Mouse (Mus musculus): ENCODE results near the gene Hoxb1. TPM values are rescaled to one million over a fixed set of nuclear protein-coding genes. Genes with fewer than 3 reads are reported as not detected.

The Hoxb1 gene
- polyA plus RNA-seq, 1 experiment from 2014 or later = not detected

GRCm38 (mm10) chr11:96369140-96369539 is 3.6 kb downstream of the Hoxb1 start:
- TF ChIP-seq CTCF (IDR thresholded peaks at IDR 0.05) = no peak
- in situ Hi-C loops (cut with MboI; ENCODE audit: low pct_unique_long_range_greater_than_20kb) = no loop called here
- CTCF ChIA-PET = no interaction called here
- no peaks in the 10 kb centered on the region for H3K27me3 ChIP-seq
- POLR2A ChIA-PET = no interaction called here
- ATAC-seq (no peak), DNase-seq (ENCODE audit: low read depth, low spot score) (no peak)

- POLR2A ChIA-PET = interaction anchor here (1.0 kb wide), 1 partner anchor 11 kb away, joined by 3 read pairs; no protein-coding TSS in a partner anchor
- no peaks in the 10 kb centered on the region for H3K27me3 ChIP-seq
- CTCF ChIA-PET = interaction anchor here (1.4 kb wide), 1 partner anchor 10 kb away, joined by 3 read pairs; no protein-coding TSS in a partner anchor
- in situ Hi-C loops (cut with MboI; ENCODE audit: low pct_unique_long_range_greater_than_20kb) = no loop called here
- DNase-seq (ENCODE audit: low read depth, low spot score) = no peak
- no peak for ATAC-seq
- no peak for TF ChIP-seq CTCF (IDR thresholded peaks at IDR 0.05)
Measured at GRCm38 (mm10) chr11:96371726-96372125, 6.2 kb downstream of the Hoxb1 start.

- in situ Hi-C loops (cut with MboI; ENCODE audit: low pct_unique_long_range_greater_than_20kb) = no loop called here
- ATAC-seq (no peak), DNase-seq (ENCODE audit: low read depth, low spot score) (no peak)
- POLR2A ChIA-PET = interaction anchor here (0.6 to 1.0 kb wide), 2 partner anchors 10 to 18 kb away, joined by 3 to 4 read pairs; no protein-coding TSS in a partner anchor
- TF ChIP-seq CTCF (IDR thresholded peaks at IDR 0.05) = no peak
- H3K27me3 ChIP-seq = no peaks in the 10 kb centered on the region
- CTCF ChIA-PET = interaction anchor here (1.2 to 1.4 kb wide), 2 partner anchors 10 to 693 kb away, joined by 3 read pairs; no protein-coding TSS in a partner anchor
Measured at GRCm38 (mm10) chr11:96372519-96372918, 7.0 kb downstream of the Hoxb1 start.

GRCm38 (mm10) chr11:96374810-96375209 is 9.3 kb downstream of the Hoxb1 start:
- in situ Hi-C loops (cut with MboI; ENCODE audit: low pct_unique_long_range_greater_than_20kb) = no loop called here

GRCm38 (mm10) chr11:96383381-96383780 is 17.8 kb downstream of the Hoxb1 start:
- in situ Hi-C loops (cut with MboI; ENCODE audit: low pct_unique_long_range_greater_than_20kb) = no loop called here
- POLR2A ChIA-PET = interaction anchor here (1.5 to 1.7 kb wide), 2 partner anchors 11 to 21 kb away, joined by 3 to 5 read pairs; no protein-coding TSS in a partner anchor
- no peak for DNase-seq (ENCODE audit: low read depth, low spot score)
- no peaks in the 10 kb centered on the region for H3K27me3 ChIP-seq
- CTCF ChIA-PET = no interaction called here
- no peak for TF ChIP-seq CTCF (IDR thresholded peaks at IDR 0.05)
- no peak for ATAC-seq

More at GRCm38 (mm10) chr11:96374810-96375209, 9.3 kb downstream of the Hoxb1 start:
- CTCF ChIA-PET = no interaction called here
- POLR2A ChIA-PET = no interaction called here
- ATAC-seq = no peak
- no peaks in the 10 kb centered on the region for H3K27me3 ChIP-seq
- DNase-seq (ENCODE audit: low read depth, low spot score) = no peak
- TF ChIP-seq CTCF (IDR thresholded peaks at IDR 0.05) = no peak

GRCm38 (mm10) chr11:96387635-96388034 is 22.1 kb downstream of the Hoxb1 start:
- no peaks in the 10 kb centered on the region for H3K27me3 ChIP-seq
- ATAC-seq (no peak), DNase-seq (ENCODE audit: low read depth, low spot score) (no peak)
- CTCF ChIA-PET = no interaction called here
- in situ Hi-C loops (cut with MboI; ENCODE audit: low pct_unique_long_range_greater_than_20kb) = no loop called here
- no peak for TF ChIP-seq CTCF (IDR thresholded peaks at IDR 0.05)
- POLR2A ChIA-PET = no interaction called here

- TF ChIP-seq CTCF (IDR thresholded peaks at IDR 0.05) = no peak
- CTCF ChIA-PET = interaction anchor here (0.7 to 1.8 kb wide), 4 partner anchors 10 to 224 kb away, joined by 3 to 4 read pairs (median 4); no protein-coding TSS in a partner anchor
- H3K27me3 ChIP-seq = no peaks in the 10 kb centered on the region
- DNase-seq (ENCODE audit: low read depth, low spot score) (no peak), ATAC-seq (no peak)
- POLR2A ChIA-PET = no interaction called here
- in situ Hi-C loops (cut with MboI; ENCODE audit: low pct_unique_long_range_greater_than_20kb) = no loop called here
Measured at GRCm38 (mm10) chr11:96396772-96397626, 31.4 kb downstream of the Hoxb1 start.

GRCm38 (mm10) chr11:96397806-96398335 is 32.3 kb downstream of the Hoxb1 start:
- ChIA-PET POLR2A (no interaction called here), CTCF (interaction anchor here (0.7 kb wide), 1 partner anchor 13 kb away, joined by 3 read pairs; no protein-coding TSS in a partner anchor)
- DNase-seq (ENCODE audit: low read depth, low spot score) (no peak), ATAC-seq (no peak)
- no peaks in the 10 kb centered on the region for H3K27me3 ChIP-seq
- TF ChIP-seq CTCF (IDR thresholded peaks at IDR 0.05) = no peak
- in situ Hi-C loops (cut with MboI; ENCODE audit: low pct_unique_long_range_greater_than_20kb) = no loop called here

- ChIA-PET CTCF (interaction anchor here (1.2 to 1.3 kb wide), 2 partner anchors 8 to 14 kb away, joined by 3 to 5 read pairs; no protein-coding TSS in a partner anchor), POLR2A (no interaction called here)
- in situ Hi-C loops (cut with MboI; ENCODE audit: low pct_unique_long_range_greater_than_20kb) = no loop called here
- DNase-seq (ENCODE audit: low read depth, low spot score) (no peak), ATAC-seq (no peak)
- H3K27me3 ChIP-seq = no peaks in the 10 kb centered on the region
- TF ChIP-seq CTCF (IDR thresholded peaks at IDR 0.05) = no peak
Measured at GRCm38 (mm10) chr11:96399923-96400322, 34.4 kb downstream of the Hoxb1 start.

- ATAC-seq (no peak), DNase-seq (ENCODE audit: low read depth, low spot score) (no peak)
- ChIA-PET POLR2A (interaction anchor here (0.7 to 1.0 kb wide), 3 partner anchors 34 to 149 kb away, joined by 3 to 4 read pairs (median 4); no protein-coding TSS in a partner anchor), CTCF (interaction anchor here (1.0 kb wide), 1 partner anchor 10 kb away, joined by 3 read pairs; no protein-coding TSS in a partner anchor)
- in situ Hi-C loops (cut with MboI; ENCODE audit: low pct_unique_long_range_greater_than_20kb) = no loop called here
- no peak for TF ChIP-seq CTCF (IDR thresholded peaks at IDR 0.05)
- H3K27me3 ChIP-seq = no peaks in the 10 kb centered on the region
Measured at GRCm38 (mm10) chr11:96404016-96404604, 38.6 kb downstream of the Hoxb1 start.
